Mouse (Mus musculus): ENCODE data around the gene Abcg2. TPM values are rescaled to one million over a fixed set of nuclear protein-coding genes. Genes with fewer than 3 reads are reported as not detected.

Abcg2 gene
- polyA plus RNA-seq, 1 experiment, result 62.7 TPM

- no peaks in the 10 kb centered on the region for H3K9me3 ChIP-seq (replicated peaks; ENCODE audit: control insufficient read depth, insufficient read depth, low read length, poor library complexity, severe bottlenecking)
- H3K9ac ChIP-seq (ENCODE audit: low read depth, poor library complexity, severe bottlenecking), result no peak overlapping the region
- H3K36me3 ChIP-seq (ENCODE audit: control insufficient read depth, insufficient read depth, low read length, poor library complexity, severe bottlenecking), result no peaks in the 10 kb centered on the region
- H3K4me3 ChIP-seq (ENCODE audit: low read depth, low read length), result no peak overlapping the region
- H3K27ac ChIP-seq (ENCODE audit: insufficient read depth, low read length), result no peak overlapping the region
- no peaks in the 10 kb centered on the region for H3K27me3 ChIP-seq (ENCODE audit: control insufficient read depth, insufficient read depth, low read length, poor library complexity, severe bottlenecking)
- TF ChIP-seq POLR2A (IDR thresholded peaks at IDR 0.05; ENCODE audit: insufficient read depth, low read length), result no peak
- TF ChIP-seq EP300 (IDR thresholded peaks at IDR 0.05; ENCODE audit: insufficient read depth, low read depth, low read length), result no peak
- no peak for TF ChIP-seq CTCF (IDR thresholded peaks at IDR 0.05; ENCODE audit: low read depth, low read length)
- peaks cover 2% of the 10 kb centered on the region for H3K4me1 ChIP-seq (ENCODE audit: control insufficient read depth, insufficient read depth, low read length)
These were observed 49.4 kb downstream of the Abcg2 start for GRCm38 (mm10) chr6:58633731-58634130.

- H3K9ac ChIP-seq (ENCODE audit: low read depth, poor library complexity, severe bottlenecking), result no peak overlapping the region
- TF ChIP-seq EP300 (IDR thresholded peaks at IDR 0.05; ENCODE audit: insufficient read depth, low read depth, low read length) (no peak), POLR2A (IDR thresholded peaks at IDR 0.05; ENCODE audit: insufficient read depth, low read length) (no peak), CTCF (IDR thresholded peaks at IDR 0.05; ENCODE audit: low read depth, low read length) (no peak)
- no peaks in the 10 kb centered on the region for H3K36me3 ChIP-seq (ENCODE audit: control insufficient read depth, insufficient read depth, low read length, poor library complexity, severe bottlenecking)
- H3K4me3 ChIP-seq (ENCODE audit: low read depth, low read length), result no peak overlapping the region
- no peaks in the 10 kb centered on the region for H3K27me3 ChIP-seq (ENCODE audit: control insufficient read depth, insufficient read depth, low read length, poor library complexity, severe bottlenecking)
- H3K4me1 ChIP-seq (ENCODE audit: control insufficient read depth, insufficient read depth, low read length), result peaks cover 2% of the 10 kb centered on the region
- no peak overlapping the region for H3K27ac ChIP-seq (ENCODE audit: insufficient read depth, low read length)
- no peaks in the 10 kb centered on the region for H3K9me3 ChIP-seq (replicated peaks; ENCODE audit: control insufficient read depth, insufficient read depth, low read length, poor library complexity, severe bottlenecking)
These were observed 54.2 kb downstream of the Abcg2 start for GRCm38 (mm10) chr6:58638566-58638965.

GRCm38 (mm10) chr6:58639391-58639790 is 55.1 kb downstream of the Abcg2 start:
- TF ChIP-seq CTCF (IDR thresholded peaks at IDR 0.05; ENCODE audit: low read depth, low read length) (no peak), POLR2A (IDR thresholded peaks at IDR 0.05; ENCODE audit: insufficient read depth, low read length) (no peak), EP300 (IDR thresholded peaks at IDR 0.05; ENCODE audit: insufficient read depth, low read depth, low read length) (no peak)
- Histone ChIP-seq H3K27me3 (ENCODE audit: control insufficient read depth, insufficient read depth, low read length, poor library complexity, severe bottlenecking) (no peaks in the 10 kb centered on the region), H3K4me1 (ENCODE audit: control insufficient read depth, insufficient read depth, low read length) (peaks cover 2% of the 10 kb centered on the region), H3K9me3 (replicated peaks; ENCODE audit: control insufficient read depth, insufficient read depth, low read length, poor library complexity, severe bottlenecking) (no peaks in the 10 kb centered on the region), H3K36me3 (ENCODE audit: control insufficient read depth, insufficient read depth, low read length, poor library complexity, severe bottlenecking) (no peaks in the 10 kb centered on the region), H3K4me3 (ENCODE audit: low read depth, low read length) (no peak overlapping the region), H3K27ac (ENCODE audit: insufficient read depth, low read length) (no peak overlapping the region), H3K9ac (ENCODE audit: low read depth, poor library complexity, severe bottlenecking) (no peak overlapping the region)

- no peaks in the 10 kb centered on the region for H3K36me3 ChIP-seq (ENCODE audit: control insufficient read depth, insufficient read depth, low read length, poor library complexity, severe bottlenecking)
- no peak overlapping the region for H3K27ac ChIP-seq (ENCODE audit: insufficient read depth, low read length)
These were observed 56.2 kb downstream of the Abcg2 start for GRCm38 (mm10) chr6:58640333-58641018.

GRCm38 (mm10) chr6:58641056-58641799 is 56.9 kb downstream of the Abcg2 start:
- H3K27ac ChIP-seq (ENCODE audit: insufficient read depth, low read length), result no peak overlapping the region
- peaks cover 2% of the 10 kb centered on the region for H3K4me1 ChIP-seq (ENCODE audit: control insufficient read depth, insufficient read depth, low read length)
- no peaks in the 10 kb centered on the region for H3K27me3 ChIP-seq (ENCODE audit: control insufficient read depth, insufficient read depth, low read length, poor library complexity, severe bottlenecking)
- no peak overlapping the region for H3K4me3 ChIP-seq (ENCODE audit: low read depth, low read length)
- H3K9ac ChIP-seq (ENCODE audit: low read depth, poor library complexity, severe bottlenecking), result peak overlapping the region; percentile 90
- H3K9me3 ChIP-seq (replicated peaks; ENCODE audit: control insufficient read depth, insufficient read depth, low read length, poor library complexity, severe bottlenecking), result no peaks in the 10 kb centered on the region
- no peaks in the 10 kb centered on the region for H3K36me3 ChIP-seq (ENCODE audit: control insufficient read depth, insufficient read depth, low read length, poor library complexity, severe bottlenecking)
- TF ChIP-seq EP300 (IDR thresholded peaks at IDR 0.05; ENCODE audit: insufficient read depth, low read depth, low read length), result no peak
- TF ChIP-seq CTCF (IDR thresholded peaks at IDR 0.05; ENCODE audit: low read depth, low read length), result no peak
- no peak for TF ChIP-seq POLR2A (IDR thresholded peaks at IDR 0.05; ENCODE audit: insufficient read depth, low read length)

More at GRCm38 (mm10) chr6:58640333-58641018, 56.2 kb downstream of the Abcg2 start:
- Histone ChIP-seq H3K4me3 (ENCODE audit: low read depth, low read length) (peak overlapping the region; percentile 84), H3K27me3 (ENCODE audit: control insufficient read depth, insufficient read depth, low read length, poor library complexity, severe bottlenecking) (no peaks in the 10 kb centered on the region), H3K4me1 (ENCODE audit: control insufficient read depth, insufficient read depth, low read length) (peaks cover 2% of the 10 kb centered on the region), H3K9ac (ENCODE audit: low read depth, poor library complexity, severe bottlenecking) (peak overlapping the region; percentile 90), H3K9me3 (replicated peaks; ENCODE audit: control insufficient read depth, insufficient read depth, low read length, poor library complexity, severe bottlenecking) (no peaks in the 10 kb centered on the region)
- no peak for TF ChIP-seq EP300 (IDR thresholded peaks at IDR 0.05; ENCODE audit: insufficient read depth, low read depth, low read length)
- no peak for TF ChIP-seq CTCF (IDR thresholded peaks at IDR 0.05; ENCODE audit: low read depth, low read length)
- no peak for TF ChIP-seq POLR2A (IDR thresholded peaks at IDR 0.05; ENCODE audit: insufficient read depth, low read length)

GRCm38 (mm10) chr6:58642191-58642590 is 57.9 kb downstream of the Abcg2 start:
- no peak overlapping the region for H3K4me3 ChIP-seq (ENCODE audit: low read depth, low read length)
- no peak overlapping the region for H3K9ac ChIP-seq (ENCODE audit: low read depth, poor library complexity, severe bottlenecking)
- H3K36me3 ChIP-seq (ENCODE audit: control insufficient read depth, insufficient read depth, low read length, poor library complexity, severe bottlenecking), result no peaks in the 10 kb centered on the region
- no peak overlapping the region for H3K27ac ChIP-seq (ENCODE audit: insufficient read depth, low read length)
- H3K9me3 ChIP-seq (replicated peaks; ENCODE audit: control insufficient read depth, insufficient read depth, low read length, poor library complexity, severe bottlenecking), result no peaks in the 10 kb centered on the region
- peaks cover 2% of the 10 kb centered on the region for H3K4me1 ChIP-seq (ENCODE audit: control insufficient read depth, insufficient read depth, low read length)
- H3K27me3 ChIP-seq (ENCODE audit: control insufficient read depth, insufficient read depth, low read length, poor library complexity, severe bottlenecking), result no peaks in the 10 kb centered on the region
- TF ChIP-seq CTCF (IDR thresholded peaks at IDR 0.05; ENCODE audit: low read depth, low read length), result no peak
- TF ChIP-seq EP300 (IDR thresholded peaks at IDR 0.05; ENCODE audit: insufficient read depth, low read depth, low read length), result no peak
- no peak for TF ChIP-seq POLR2A (IDR thresholded peaks at IDR 0.05; ENCODE audit: insufficient read depth, low read length)
